Mouse (Mus musculus): Measurements from ENCODE around the gene Map3k20.

The Map3k20 gene

GRCm38 (mm10) chr2:72478921-72479320 lies 193.5 kb downstream of the Map3k20 start:
- DNase-seq (ENCODE audit: low read depth, low spot score) = no peak

GRCm38 (mm10) chr2:72479818-72480217 lies 194.4 kb downstream of the Map3k20 start:
- DNase-seq (ENCODE audit: low read depth, low spot score) = no peak

GRCm38 (mm10) chr2:72491650-72492049 lies 206.2 kb downstream of the Map3k20 start:
- peak; percentile 87 for DNase-seq (ENCODE audit: low read depth, low spot score)

Data from ES-CJ7 (cell line).